Mouse (Mus musculus): ENCODE measurements around the gene Nxnl1. TPM values are rescaled to one million over a fixed set of nuclear protein-coding genes. Genes with fewer than 3 reads are reported as not detected.
A peak's percentile ranks its signal among the peaks of the same experiment; 100 is the strongest.

Nxnl1 gene
- total RNA-seq, 1 experiment from 2014 or later = not detected

- no peak for ATAC-seq (replicated peaks; ENCODE audit: low read depth, poor library complexity, severe bottlenecking)
These were observed 22.4 kb upstream of the Nxnl1 start for GRCm38 (mm10) chr8:71588762-71589161.

GRCm38 (mm10) chr8:71586891-71587290 is 20.5 kb upstream of the Nxnl1 start:
- 0 out of 2 replicates have a peak, but pooled peaks have one; percentile 16 for ATAC-seq (replicated peaks; ENCODE audit: low read depth, poor library complexity, severe bottlenecking)

DNA sequence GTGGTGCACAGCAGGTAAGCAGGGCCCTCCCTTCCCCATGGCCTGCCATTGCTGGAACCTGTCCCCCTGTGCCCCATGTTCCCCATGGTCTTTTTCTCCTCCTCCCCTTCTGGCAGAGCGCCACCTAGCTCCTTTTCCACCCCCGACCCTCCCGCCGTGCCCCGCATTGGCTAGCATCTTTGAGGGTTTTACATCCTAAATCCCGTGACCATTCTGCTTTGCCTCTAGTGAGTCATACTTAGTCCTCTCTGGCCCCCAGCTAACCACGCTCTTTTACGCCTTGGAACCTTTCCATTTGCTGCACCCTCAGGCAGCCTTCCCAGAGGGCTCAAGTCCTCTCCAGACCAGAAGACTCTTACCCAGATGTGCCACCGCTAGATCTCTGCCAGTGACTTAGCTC is 13.8 kb upstream of the Nxnl1 start:
- no peak for ATAC-seq (replicated peaks; ENCODE audit: low read depth, poor library complexity, severe bottlenecking)

GRCm38 (mm10) chr8:71579476-71579875 is 13.1 kb upstream of the Nxnl1 start:
- no peak for ATAC-seq (replicated peaks; ENCODE audit: low read depth, poor library complexity, severe bottlenecking)

DNA sequence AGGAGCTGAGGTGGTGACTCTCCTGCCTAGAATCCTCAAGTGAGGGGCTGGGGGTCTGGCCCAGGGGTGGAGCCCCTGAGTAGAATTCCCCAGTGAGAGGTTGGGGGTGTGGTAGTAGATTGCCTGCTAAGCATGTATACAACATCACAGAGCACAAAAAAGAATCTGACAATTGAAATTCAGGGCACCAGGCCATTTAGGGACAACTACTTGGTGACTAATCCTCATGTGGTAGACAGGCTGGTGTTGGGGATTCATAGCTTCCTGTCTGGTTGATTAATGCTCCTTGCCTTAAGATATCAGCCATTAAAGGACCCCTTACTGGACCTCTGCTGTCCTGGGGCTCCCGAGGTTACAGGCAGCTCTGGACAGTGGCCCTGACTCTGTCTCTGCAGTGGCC is 12.6 kb upstream of the Nxnl1 start:
- no peak for ATAC-seq (replicated peaks; ENCODE audit: low read depth, poor library complexity, severe bottlenecking)

- no peak for ATAC-seq (replicated peaks; ENCODE audit: low read depth, poor library complexity, severe bottlenecking)
These were observed 11.5 kb upstream of the Nxnl1 start for GRCm38 (mm10) chr8:71577856-71578387.

DNA sequence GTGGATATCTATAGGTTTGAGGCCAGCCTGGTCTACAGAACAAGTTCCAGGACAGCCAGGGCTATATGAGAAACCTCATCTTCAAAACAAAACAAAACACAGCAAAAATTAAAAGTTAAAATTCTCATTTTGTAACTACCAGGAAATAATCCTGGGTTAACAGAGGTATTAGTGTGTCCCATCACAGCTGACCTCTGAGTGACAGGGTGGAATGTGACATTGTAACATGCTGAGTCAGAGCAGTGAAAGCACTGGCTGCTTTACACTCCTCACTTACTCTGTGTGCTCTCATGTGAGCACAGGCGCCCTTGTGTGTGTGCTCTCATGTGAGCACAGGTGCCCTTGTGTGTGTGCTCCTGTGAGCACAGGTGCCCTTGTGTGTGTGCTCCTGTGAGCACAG is 8.6 kb upstream of the Nxnl1 start:
- no peak for ATAC-seq (replicated peaks; ENCODE audit: low read depth, poor library complexity, severe bottlenecking)

- no peak for ATAC-seq (replicated peaks; ENCODE audit: low read depth, poor library complexity, severe bottlenecking)
These were observed 8.0 kb upstream of the Nxnl1 start for GRCm38 (mm10) chr8:71574426-71574825.

DNA sequence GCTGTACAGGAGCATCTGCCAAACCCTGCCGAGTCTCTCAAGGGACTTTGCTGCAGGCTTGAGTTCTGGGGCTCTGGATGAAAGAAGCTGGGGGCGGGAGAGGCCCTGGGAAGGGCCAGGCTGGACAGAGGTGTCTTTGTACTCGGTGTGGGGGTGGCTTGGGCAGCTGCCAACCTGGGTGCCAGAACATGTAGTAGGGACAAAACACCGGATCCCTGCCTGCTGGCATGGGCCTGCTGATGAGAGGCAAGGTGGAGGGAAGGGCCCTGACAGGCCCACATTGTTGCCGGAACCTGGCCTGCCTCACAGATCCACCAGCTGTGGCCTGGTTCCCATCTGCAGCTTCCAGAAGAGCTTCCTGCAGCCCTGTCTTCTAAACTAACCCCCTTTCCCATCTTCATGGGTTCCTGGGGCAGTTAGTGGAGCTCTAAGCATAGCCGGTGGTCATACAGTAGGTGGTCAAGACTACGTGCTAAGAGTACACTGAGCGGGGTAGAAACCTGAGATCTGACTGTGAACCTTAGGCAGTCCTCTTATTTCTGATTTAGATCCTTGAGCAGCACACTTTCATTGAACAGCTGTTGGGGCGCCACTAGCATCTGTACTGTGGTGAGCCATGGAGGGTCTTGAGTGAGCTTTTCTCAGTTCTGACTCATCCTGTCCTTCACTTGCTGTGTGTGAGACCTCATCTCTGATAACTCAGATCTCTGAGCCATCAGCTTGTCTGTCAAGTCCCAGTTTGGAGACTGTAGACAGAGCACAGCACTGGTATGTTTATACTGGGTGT is 6.6 kb upstream of the Nxnl1 start:
- ATAC-seq (replicated peaks; ENCODE audit: low read depth, poor library complexity, severe bottlenecking) = no peak

GRCm38 (mm10) chr8:71572077-71572476 is 5.7 kb upstream of the Nxnl1 start:
- ATAC-seq (replicated peaks; ENCODE audit: low read depth, poor library complexity, severe bottlenecking) = no peak

- ATAC-seq (replicated peaks; ENCODE audit: low read depth, poor library complexity, severe bottlenecking) = peak; percentile 83
These were observed 4.0 kb upstream of the Nxnl1 start for GRCm38 (mm10) chr8:71570291-71570954.

GRCm38 (mm10) chr8:71569366-71570290 is 3.2 kb upstream of the Nxnl1 start:
- peak; percentile 64 for ATAC-seq (replicated peaks; ENCODE audit: low read depth, poor library complexity, severe bottlenecking)

DNA sequence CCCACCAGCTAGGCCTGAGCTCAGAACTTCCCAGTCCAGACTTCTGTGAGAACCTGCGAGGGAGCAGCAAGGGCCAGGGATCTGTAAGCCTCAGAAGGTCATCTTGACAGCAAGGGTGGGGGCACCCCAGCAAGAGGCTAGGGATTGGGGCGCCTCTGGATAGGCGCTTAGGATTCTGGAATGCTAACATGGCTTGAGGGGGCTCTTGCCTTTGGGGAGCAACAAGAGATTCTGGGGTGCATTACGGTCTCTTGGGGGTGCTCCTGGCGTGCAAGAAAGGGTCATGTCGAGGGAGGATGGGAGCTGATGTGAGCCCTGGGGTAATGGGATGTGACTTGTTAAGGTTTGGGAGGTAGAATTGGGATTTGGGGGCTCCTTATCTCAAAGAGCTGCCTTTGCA is 2.5 kb upstream of the Nxnl1 start:
- no peak for ATAC-seq (replicated peaks; ENCODE audit: low read depth, poor library complexity, severe bottlenecking)

DNA sequence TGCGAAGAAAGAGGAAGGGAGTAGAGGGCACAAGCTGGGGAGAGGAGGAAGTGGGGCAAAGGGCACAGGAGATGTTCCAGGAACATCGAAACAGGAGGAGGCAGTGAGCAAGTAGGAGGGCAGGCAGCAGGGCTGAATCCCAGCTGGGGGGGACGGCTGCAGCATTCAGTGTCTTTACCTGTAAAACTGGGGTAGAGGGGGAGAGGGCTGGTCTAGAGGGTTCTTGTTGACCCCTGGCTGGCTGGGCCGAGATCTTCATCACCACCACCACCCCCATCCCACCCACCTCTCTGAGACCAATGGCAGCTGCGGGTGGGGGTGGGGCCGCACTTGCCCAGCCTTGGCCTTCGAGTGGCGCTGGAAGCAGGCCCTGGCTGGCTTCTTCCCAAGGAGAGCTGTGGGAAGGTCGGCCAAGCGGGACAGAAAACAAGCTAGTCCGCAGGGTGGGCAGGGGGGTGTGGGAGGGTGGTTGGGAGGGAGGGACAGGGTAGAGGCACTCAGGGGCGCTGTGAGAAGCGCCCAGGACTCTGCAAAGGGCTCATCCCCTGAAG is 2.1 kb upstream of the Nxnl1 start, which contains the start of gene Slc27a1:
Gene Slc27a1 (plus strand): TSS at position 496 of the 551 bp plus-strand sequence.
- no peak for ATAC-seq (replicated peaks; ENCODE audit: low read depth, poor library complexity, severe bottlenecking)

GRCm38 (mm10) chr8:71567587-71567986 is 1.2 kb upstream of the Nxnl1 start:
- no peak for ATAC-seq (replicated peaks; ENCODE audit: low read depth, poor library complexity, severe bottlenecking)

DNA sequence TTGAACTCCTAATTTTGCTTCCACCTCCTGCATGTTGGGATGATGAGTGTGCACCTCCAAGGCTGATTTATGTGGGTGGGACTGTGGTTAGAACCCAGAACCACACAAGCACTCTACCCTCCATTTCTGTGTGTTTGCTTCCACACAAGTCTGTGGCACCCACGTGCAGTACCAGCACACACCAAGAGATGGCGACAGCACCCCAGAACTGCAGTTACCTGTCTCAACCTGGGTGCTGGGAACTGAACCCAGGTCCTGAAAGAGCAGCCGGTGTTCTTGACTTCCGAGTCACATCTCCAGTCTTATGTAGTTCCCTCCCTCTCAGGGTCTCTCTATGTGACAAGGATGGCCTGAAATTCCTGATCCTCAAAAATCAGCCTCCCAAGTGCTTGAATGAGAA is 2.4 kb downstream of the Nxnl1 start:
- ATAC-seq (replicated peaks; ENCODE audit: low read depth, poor library complexity, severe bottlenecking) = no peak

- peak; percentile 64 for ATAC-seq (replicated peaks; ENCODE audit: low read depth, poor library complexity, severe bottlenecking)
These were observed 3.6 kb downstream of the Nxnl1 start for GRCm38 (mm10) chr8:71562751-71563150.

DNA sequence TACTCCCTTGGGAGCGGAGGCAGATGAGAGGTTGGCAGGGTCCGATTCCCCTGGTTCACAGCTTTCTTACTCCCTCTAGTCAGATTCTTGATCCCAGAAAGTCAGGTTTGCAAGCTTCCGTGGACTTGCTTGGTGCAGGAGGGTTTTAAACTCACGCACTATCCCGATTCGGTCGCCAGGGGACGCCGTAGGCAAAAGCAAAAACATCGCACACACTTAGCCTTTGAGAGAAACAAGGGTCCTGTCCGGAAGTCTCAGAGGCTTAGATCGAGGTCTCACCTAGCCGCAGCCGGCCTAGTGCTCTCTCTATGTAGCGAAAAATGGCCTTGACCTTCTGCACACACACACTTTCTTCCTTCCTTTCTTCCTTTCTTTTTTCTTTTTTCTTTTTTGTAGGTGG is 5.0 kb downstream of the Nxnl1 start:
- ATAC-seq (replicated peaks; ENCODE audit: low read depth, poor library complexity, severe bottlenecking) = peak; percentile 57

GRCm38 (mm10) chr8:71560765-71561164 is 5.6 kb downstream of the Nxnl1 start:
- ATAC-seq (replicated peaks; ENCODE audit: low read depth, poor library complexity, severe bottlenecking) = no peak

DNA sequence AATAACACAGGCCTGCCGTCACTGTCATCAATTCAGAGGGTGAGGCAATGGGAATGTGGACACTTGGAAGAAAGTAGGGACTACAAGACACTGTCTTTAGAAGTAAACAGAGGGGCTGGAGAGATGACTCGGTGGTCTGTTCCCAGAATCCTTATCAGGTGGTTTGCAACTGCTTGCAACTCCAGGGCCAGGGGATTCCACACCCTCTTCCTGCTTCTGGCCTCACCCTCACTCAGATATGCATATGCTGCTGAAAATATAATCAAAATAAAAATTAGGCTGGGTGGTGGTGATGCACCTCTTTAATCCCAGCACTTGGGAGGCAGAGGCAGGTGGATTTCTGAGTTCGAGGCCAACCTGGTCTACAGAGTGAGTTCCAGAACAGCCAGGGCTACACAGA is 6.3 kb downstream of the Nxnl1 start:
- ATAC-seq (replicated peaks; ENCODE audit: low read depth, poor library complexity, severe bottlenecking) = no peak
